Mouse (Mus musculus): ENCODE results near the gene Gfod2. TPM values are rescaled to one million over a fixed set of nuclear protein-coding genes. Genes with fewer than 3 reads are reported as not detected.
A peak's percentile ranks its signal among the peaks of the same experiment; 100 is the strongest.

The Gfod2 gene
- polyA plus RNA-seq, 1 experiment from 2014 or later: 68.1 TPM

DNA sequence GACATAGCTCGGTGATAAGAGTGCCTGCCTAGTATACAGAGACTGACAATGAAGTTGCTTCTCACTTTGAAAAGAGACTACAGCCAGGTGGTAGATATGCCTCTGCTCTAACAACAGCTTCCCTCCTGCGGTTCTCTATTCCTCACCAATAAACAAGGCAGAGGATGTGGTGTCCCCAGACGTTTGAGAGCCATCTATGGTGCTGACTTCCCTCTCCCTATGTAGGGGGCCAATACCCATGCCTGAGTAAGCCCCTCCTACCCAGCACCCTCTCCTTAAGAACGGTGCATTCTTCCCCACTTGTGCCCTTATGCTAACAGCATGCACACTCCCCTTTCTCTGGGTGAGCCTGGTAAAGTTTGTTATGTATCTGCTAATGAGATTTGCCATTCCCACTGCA, 30.5 kb upstream of the Gfod2 start:
- H3K27ac ChIP-seq: no peak overlapping the region
- 67% methylated on average over 4 of the region's 4 CpGs for WGBS
- no peak for ATAC-seq (ENCODE audit: low FRiP score)

DNA sequence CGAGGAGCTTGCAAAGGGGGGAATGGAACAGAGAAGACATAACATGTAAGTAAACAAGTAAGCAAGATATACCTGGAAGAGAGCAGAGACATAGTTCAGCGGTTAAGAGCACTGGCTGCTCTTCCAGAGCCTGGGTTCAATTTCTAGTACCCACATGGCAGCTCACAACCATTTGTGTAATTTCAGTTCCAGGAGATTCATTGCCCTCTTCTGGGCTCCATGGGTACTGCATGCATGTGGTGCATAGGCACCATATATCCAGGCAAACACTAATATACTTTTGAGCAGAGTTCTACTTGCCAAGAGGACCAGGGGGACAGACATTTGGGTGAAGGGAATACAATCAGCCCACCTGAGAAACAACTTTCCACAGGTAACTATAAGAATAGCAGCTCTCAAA, 29.8 kb upstream of the Gfod2 start:
- ATAC-seq (ENCODE audit: low FRiP score): no peak
- Histone ChIP-seq H3K27me3 (no peaks in the 10 kb centered on the region), H3K4me1 (no peaks in the 10 kb centered on the region), H3K9me3 (replicated peaks) (no peaks in the 10 kb centered on the region), H3K4me3 (no peak overlapping the region), H3K36me3 (peaks cover 31% of the 10 kb centered on the region), H3K4me2 (replicated peaks) (no peak overlapping the region), H3K9ac (no peak overlapping the region), H3K27ac (no peak overlapping the region)
- 95% methylated on average over 2 of the region's 2 CpGs for WGBS

More for the DNA sequence above, 30.5 kb upstream of the Gfod2 start:
- H3K27me3 ChIP-seq: no peaks in the 10 kb centered on the region
- no peak overlapping the region for H3K4me2 ChIP-seq (replicated peaks)
- peaks cover 24% of the 10 kb centered on the region for H3K36me3 ChIP-seq
- H3K9me3 ChIP-seq (replicated peaks): no peaks in the 10 kb centered on the region
- H3K4me3 ChIP-seq: no peak overlapping the region
- no peaks in the 10 kb centered on the region for H3K4me1 ChIP-seq
- H3K9ac ChIP-seq: no peak overlapping the region

DNA sequence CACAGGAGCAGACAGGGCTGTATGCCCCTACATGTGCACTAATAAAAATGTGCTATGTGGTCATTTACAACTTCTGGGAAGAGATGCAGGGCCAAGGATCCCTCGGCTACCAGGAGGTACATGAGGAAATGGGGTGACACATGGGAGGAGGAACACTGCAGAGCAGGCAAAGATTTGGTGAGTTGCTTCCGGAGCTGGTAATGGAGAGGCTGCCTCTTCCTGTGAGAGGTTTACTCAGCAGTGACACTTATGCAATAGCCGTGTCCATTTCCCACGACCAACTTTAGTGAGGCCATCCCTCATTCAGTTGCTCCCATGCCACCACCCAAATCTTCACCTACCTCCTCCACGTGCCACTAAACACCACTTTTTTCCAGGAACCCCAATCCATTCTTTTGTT, 21.8 kb upstream of the Gfod2 start:
- H3K9me3 ChIP-seq (replicated peaks): no peaks in the 10 kb centered on the region
- ATAC-seq (ENCODE audit: low FRiP score): no peak
- H3K4me1 ChIP-seq: no peaks in the 10 kb centered on the region
- H3K4me3 ChIP-seq: no peak overlapping the region
- H3K4me2 ChIP-seq (replicated peaks): no peak overlapping the region
- peaks cover 79% of the 10 kb centered on the region for H3K36me3 ChIP-seq
- H3K9ac ChIP-seq: no peak overlapping the region
- H3K27me3 ChIP-seq: no peaks in the 10 kb centered on the region
- no peak overlapping the region for H3K27ac ChIP-seq
- WGBS: 91% methylated on average over 5 of the region's 5 CpGs

DNA sequence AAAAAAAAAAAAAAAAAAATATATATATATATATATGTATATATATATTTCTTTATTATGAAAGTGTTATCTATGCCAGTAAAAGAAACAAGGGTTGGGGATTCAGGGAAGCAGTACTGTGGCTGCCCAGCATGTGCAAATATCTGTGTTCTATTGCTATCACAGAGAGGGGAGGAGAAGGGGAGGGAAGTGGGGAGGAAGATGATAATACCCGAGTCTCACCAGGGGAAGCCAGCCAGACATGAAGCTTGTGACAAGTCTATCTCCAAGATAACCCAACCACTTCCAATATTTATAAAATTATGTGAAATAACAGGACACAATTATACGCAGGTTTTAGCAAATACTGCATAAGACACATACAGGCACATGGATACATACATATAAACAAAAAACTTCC, 19.4 kb upstream of the Gfod2 start:
- Histone ChIP-seq H3K27me3 (no peaks in the 10 kb centered on the region), H3K4me2 (replicated peaks) (no peak overlapping the region), H3K27ac (no peak overlapping the region), H3K9me3 (replicated peaks) (no peaks in the 10 kb centered on the region), H3K4me3 (no peak overlapping the region), H3K9ac (no peak overlapping the region), H3K4me1 (no peaks in the 10 kb centered on the region), H3K36me3 (peaks cover 85% of the 10 kb centered on the region)
- no peak for ATAC-seq (ENCODE audit: low FRiP score)
- 97% methylated on average over 2 of the region's 2 CpGs for WGBS

DNA sequence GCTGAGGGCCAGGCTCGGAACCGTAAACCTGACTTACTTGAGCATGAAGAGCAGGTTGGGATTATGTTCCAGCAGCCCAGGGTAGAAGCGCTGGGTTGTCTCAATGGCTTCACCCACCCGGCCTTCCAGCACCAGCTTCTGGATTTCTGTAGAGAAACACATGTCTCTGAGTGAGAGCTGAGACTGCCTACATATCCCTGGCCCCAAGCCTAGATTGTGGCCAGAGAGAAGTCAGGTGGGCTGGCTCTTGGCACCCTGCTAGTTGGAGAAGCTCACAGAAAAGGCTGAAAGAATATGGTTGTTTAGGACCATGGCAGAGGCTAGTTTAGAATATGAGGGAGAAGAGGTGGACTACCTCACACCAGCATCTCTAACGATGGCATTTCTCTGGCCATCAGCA, 16.0 kb upstream of the Gfod2 start:
- H3K4me2 ChIP-seq (replicated peaks): no peak overlapping the region
- H3K36me3 ChIP-seq: peaks cover 82% of the 10 kb centered on the region
- H3K4me3 ChIP-seq: no peak overlapping the region
- no peak for ATAC-seq (ENCODE audit: low FRiP score)
- H3K4me1 ChIP-seq: no peaks in the 10 kb centered on the region
- no peaks in the 10 kb centered on the region for H3K9me3 ChIP-seq (replicated peaks)
- 95% methylated on average over 5 of the region's 5 CpGs for WGBS
- H3K9ac ChIP-seq: no peak overlapping the region
- H3K27ac ChIP-seq: no peak overlapping the region
- no peaks in the 10 kb centered on the region for H3K27me3 ChIP-seq

DNA sequence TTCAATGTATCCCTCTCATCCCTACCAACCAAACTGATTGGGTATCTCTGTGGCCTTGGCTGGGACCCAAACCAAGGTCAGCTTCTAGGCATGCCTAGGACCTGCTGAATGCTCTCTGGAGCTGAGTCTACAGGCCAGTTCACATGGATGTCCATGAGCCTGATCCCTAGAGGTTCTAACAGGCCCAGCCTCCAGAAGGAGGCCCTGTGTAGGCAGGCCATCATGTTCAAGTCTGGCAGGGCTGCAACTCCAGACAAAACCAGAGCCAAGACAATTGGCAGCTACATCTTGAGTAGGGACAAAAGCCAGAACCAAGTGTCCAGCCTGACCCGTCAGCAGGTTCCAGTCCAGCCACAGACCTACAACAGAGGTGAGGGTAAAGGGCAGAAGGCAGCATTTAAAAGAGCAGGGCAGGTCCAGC, 15.0 kb upstream of the Gfod2 start:
- H3K27ac ChIP-seq: no peak overlapping the region
- H3K4me2 ChIP-seq (replicated peaks): no peak overlapping the region
- no peak overlapping the region for H3K4me3 ChIP-seq
- no peaks in the 10 kb centered on the region for H3K9me3 ChIP-seq (replicated peaks)
- ATAC-seq (ENCODE audit: low FRiP score): no peak
- H3K4me1 ChIP-seq: no peaks in the 10 kb centered on the region
- H3K27me3 ChIP-seq: no peaks in the 10 kb centered on the region
- peaks cover 88% of the 10 kb centered on the region for H3K36me3 ChIP-seq
- no peak overlapping the region for H3K9ac ChIP-seq
- WGBS: 89% methylated on average over 1 of the region's 1 CpGs

DNA sequence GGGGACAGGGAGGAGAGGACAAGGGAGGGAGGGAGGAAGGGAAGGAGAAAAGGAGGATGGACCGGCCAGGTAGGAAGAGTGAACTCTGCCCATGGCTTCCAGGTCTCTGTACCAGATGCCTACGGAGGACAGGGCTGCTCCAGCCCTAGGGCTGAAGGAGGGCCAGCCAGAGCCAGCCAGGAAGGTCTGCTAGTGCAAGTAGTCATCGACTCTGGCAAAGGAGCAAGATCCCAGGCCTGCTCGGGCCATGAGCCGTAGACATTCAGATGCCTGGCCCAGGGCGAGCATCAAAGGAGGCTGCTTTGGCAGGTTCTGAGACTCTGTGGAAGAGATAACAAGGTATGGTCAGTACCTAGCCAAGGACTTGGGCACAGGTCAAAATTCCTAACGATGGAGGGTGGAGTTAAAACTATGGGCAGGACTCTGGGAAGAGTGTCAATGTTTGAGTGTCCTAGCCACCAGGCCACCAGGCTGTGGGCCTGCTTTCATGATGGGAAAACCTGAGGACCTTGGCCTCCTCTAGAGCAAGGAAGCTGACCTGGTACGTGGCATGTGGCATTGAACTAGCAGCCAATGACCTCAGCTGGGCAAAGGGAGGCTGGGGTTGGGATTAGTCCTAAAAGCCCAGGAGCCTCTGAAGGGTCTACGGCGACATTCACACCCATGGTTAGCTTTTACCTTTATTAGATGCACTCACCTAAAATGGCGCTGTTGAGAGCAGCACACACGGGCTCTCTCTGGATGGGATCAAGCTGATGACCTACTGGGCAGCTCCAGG, 13.1 kb upstream of the Gfod2 start:
- 93% methylated on average over 12 of the region's 12 CpGs for WGBS
- Histone ChIP-seq H3K9me3 (replicated peaks) (no peaks in the 10 kb centered on the region), H3K4me3 (no peak overlapping the region), H3K27ac (no peak overlapping the region), H3K4me1 (no peaks in the 10 kb centered on the region), H3K9ac (no peak overlapping the region), H3K27me3 (no peaks in the 10 kb centered on the region), H3K36me3 (peaks cover 80% of the 10 kb centered on the region), H3K4me2 (replicated peaks) (no peak overlapping the region)
- no peak for ATAC-seq (ENCODE audit: low FRiP score)

DNA sequence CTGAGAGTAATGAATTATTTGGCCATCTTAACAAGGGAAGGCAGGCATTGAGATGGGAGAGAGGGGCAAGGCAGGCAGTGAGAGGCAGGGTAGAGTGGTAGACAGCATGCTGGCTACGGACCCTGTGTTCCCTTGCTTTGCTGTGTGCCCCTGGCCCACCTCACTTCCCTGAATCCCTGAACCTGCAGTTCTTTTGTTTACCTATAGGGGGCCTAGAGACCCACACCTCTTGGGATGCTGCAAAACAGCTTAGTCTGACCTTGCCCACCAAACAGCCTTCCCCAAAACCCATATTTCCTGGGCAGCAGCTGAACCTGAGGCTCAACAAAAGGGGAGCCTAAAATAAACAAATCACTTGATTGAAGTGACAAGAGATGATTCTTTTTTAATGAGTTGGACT, 12.1 kb upstream of the Gfod2 start:
- H3K27ac ChIP-seq: no peak overlapping the region

DNA sequence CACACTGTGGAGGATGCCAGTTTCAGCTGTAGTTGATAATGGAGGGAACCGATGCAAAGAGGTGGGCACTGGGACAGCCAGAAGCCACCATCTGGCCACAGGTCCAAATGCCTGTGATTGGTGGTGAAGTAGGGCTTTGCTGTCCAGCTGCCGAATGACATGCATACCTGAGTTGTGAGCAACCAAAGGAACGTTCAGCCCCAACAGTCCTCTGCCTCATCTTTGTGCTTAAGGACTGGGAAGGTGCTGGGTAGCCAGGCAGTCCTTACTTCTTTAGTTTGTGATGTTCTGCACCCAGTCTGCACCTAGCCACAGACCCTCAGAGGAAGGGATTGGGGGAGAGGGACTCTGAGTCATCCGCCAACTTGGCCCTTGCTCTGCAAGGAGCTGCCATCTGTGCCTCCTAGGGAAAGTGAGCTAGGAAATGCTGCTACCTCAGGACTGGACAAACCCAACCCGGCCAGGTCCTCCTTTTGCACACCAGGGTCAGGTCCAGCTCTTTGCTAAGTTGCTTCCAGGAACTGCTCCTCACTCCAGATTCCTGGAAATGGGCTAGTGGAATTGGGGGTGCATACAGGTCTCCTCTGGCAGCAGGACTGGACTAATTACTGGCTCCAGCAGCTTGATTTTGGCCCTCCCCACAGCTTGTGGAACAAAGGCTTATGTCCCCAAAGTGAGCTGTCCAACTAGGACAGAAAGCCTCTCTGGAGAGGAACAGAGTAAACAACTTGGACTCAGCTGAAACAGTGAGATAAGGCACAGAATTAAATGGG, 10.2 kb upstream of the Gfod2 start:
- H3K27ac ChIP-seq: no peak overlapping the region
- H3K9ac ChIP-seq: no peak overlapping the region
- no peaks in the 10 kb centered on the region for H3K9me3 ChIP-seq (replicated peaks)
- H3K4me1 ChIP-seq: no peaks in the 10 kb centered on the region
- ATAC-seq (ENCODE audit: low FRiP score): no peak
- no peaks in the 10 kb centered on the region for H3K27me3 ChIP-seq
- H3K4me3 ChIP-seq: no peak overlapping the region
- WGBS: 94% methylated on average over 5 of the region's 5 CpGs
- peaks cover 53% of the 10 kb centered on the region for H3K36me3 ChIP-seq
- H3K4me2 ChIP-seq (replicated peaks): no peak overlapping the region

More for the DNA sequence above, 12.1 kb upstream of the Gfod2 start:
- Histone ChIP-seq H3K27me3 (no peaks in the 10 kb centered on the region), H3K4me3 (no peak overlapping the region), H3K36me3 (peaks cover 71% of the 10 kb centered on the region), H3K4me1 (no peaks in the 10 kb centered on the region), H3K4me2 (replicated peaks) (no peak overlapping the region), H3K9ac (no peak overlapping the region), H3K9me3 (replicated peaks) (no peaks in the 10 kb centered on the region)
- 91% methylated on average over 1 of the region's 1 CpGs for WGBS
- ATAC-seq (ENCODE audit: low FRiP score): peak; percentile 50; the same call in 1 of the 2 replicates

DNA sequence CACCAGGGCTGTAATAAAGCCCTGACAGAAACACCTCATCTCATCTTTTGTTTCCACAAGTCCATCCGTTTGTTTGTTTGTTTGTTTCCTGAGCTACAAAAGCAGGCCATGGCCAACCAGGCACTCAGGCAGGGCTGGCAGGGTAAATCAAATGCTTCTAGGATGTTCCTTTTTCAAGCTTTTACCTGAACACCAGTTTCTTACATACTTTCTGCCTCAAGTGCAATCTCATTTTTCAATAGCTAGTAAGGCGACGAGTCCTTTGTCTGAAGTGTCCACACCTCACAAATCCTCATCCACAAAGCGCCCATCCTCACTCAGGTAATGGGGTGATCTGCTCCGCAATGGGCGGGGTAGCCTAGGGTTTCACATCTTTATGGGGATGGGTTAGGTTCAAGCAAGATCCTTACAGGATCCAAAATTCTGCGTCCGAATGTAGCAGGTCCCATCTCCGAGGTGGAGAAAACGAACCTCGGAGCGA, 628 bp downstream of the Gfod2 start:
- Histone ChIP-seq H3K9ac (peak overlapping the region; percentile 91), H3K4me1 (peaks cover 21% of the 10 kb centered on the region), H3K27ac (peak overlapping the region; percentile 92), H3K9me3 (replicated peaks) (no peaks in the 10 kb centered on the region), H3K4me2 (replicated peaks) (peak overlapping the region; percentile 73), H3K27me3 (no peaks in the 10 kb centered on the region), H3K36me3 (no peaks in the 10 kb centered on the region), H3K4me3 (peak overlapping the region; percentile 85)
- 2% methylated on average over 12 of the region's 12 CpGs for WGBS
- no peak for ATAC-seq (ENCODE audit: low FRiP score)

DNA sequence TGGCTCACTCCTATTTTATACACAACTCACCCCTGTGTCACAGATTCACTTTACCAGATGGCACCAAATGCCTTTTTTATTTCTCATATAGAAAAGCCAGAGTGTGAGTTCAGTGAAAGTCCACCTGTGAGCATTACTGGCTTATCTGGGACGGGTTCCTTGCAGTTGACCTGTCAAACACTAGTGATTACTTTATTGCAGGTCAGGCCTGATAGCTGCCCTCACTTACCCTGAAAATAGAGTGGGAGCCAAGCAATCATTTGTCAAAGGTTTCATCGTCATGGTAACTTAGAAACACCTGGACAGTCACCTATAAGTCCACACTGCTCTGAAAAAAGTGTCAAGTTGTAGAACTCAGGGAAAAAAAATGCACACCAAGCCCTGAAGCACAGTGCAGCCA, 3.8 kb downstream of the Gfod2 start:
- peaks cover 35% of the 10 kb centered on the region for H3K4me1 ChIP-seq
- H3K36me3 ChIP-seq: no peaks in the 10 kb centered on the region
- H3K9me3 ChIP-seq (replicated peaks): no peaks in the 10 kb centered on the region
- H3K27ac ChIP-seq: no peak overlapping the region
- no peak for ATAC-seq (ENCODE audit: low FRiP score)
- H3K27me3 ChIP-seq: no peaks in the 10 kb centered on the region
- no peak overlapping the region for H3K4me3 ChIP-seq
- H3K4me2 ChIP-seq (replicated peaks): no peak overlapping the region
- H3K9ac ChIP-seq: no peak overlapping the region
- WGBS: 87% methylated on average over 2 of the region's 2 CpGs

DNA sequence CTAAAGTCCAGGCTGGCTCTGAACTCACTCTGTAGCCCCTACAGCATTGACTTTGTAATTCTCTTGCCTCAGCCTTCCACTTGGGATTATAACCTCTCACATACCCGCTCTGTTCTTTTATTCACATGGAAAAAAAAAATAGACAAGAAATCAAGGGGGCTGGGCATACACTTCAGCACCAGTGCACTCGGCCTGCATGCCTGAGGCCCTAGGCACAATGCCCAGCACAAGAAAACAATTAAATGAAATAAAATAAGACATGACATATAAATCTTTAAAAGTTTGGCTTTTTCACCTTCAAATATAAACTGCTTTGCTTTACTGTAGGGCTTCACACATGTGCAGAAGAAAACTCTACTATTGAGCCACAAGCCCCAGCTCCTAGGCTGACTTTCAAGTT, 4.5 kb downstream of the Gfod2 start:
- no peak for ATAC-seq (ENCODE audit: low FRiP score)
- no peaks in the 10 kb centered on the region for H3K27me3 ChIP-seq
- H3K4me1 ChIP-seq: peaks cover 34% of the 10 kb centered on the region
- no peaks in the 10 kb centered on the region for H3K9me3 ChIP-seq (replicated peaks)
- no peak overlapping the region for H3K27ac ChIP-seq
- H3K9ac ChIP-seq: no peak overlapping the region
- no peaks in the 10 kb centered on the region for H3K36me3 ChIP-seq
- 89% methylated on average over 2 of the region's 2 CpGs for WGBS
- no peak overlapping the region for H3K4me3 ChIP-seq
- no peak overlapping the region for H3K4me2 ChIP-seq (replicated peaks)
